Mouse (Mus musculus): Measurements from ENCODE around the gene Clasp1. TPM values are rescaled to one million over a fixed set of nuclear protein-coding genes. Genes with fewer than 3 reads are reported as not detected.

Clasp1 gene
- total and polyA plus RNA-seq, 2 experiments from 2014 or later, result 67.3 to 168 TPM

- H3K27ac ChIP-seq (ENCODE audit: low read depth, low read length), result no peak overlapping the region
- TF ChIP-seq CTCF (IDR thresholded peaks at IDR 0.05; ENCODE audit: low read depth), result no peak
- DNase-seq, result no peak
- H3K27me3 ChIP-seq (ENCODE audit: insufficient read depth, low read length), result no peaks in the 10 kb centered on the region
- no peak overlapping the region for H3K4me3 ChIP-seq (ENCODE audit: low read depth, low read length)
- no peak overlapping the region for H3K9ac ChIP-seq
- no peaks in the 10 kb centered on the region for H3K4me1 ChIP-seq (ENCODE audit: insufficient read depth)
- no peaks in the 10 kb centered on the region for H3K9me3 ChIP-seq (ENCODE audit: low read length)
- WGBS, result 74% methylated on average over 4 of the region's 4 CpGs
- no peak for ATAC-seq
- no peaks in the 10 kb centered on the region for H3K36me3 ChIP-seq (ENCODE audit: insufficient read depth)
- no peak overlapping the region for H3K4me2 ChIP-seq (ENCODE audit: low read depth)
Measured at GRCm38 (mm10) chr1:118645701-118646100, 256.8 kb downstream of the Clasp1 start.

- no peaks in the 10 kb centered on the region for H3K27me3 ChIP-seq (ENCODE audit: insufficient read depth, low read length)
- no peak overlapping the region for H3K4me3 ChIP-seq (ENCODE audit: low read depth, low read length)
- no peaks in the 10 kb centered on the region for H3K4me1 ChIP-seq (ENCODE audit: insufficient read depth)
- 46% methylated on average over 3 of the region's 3 CpGs for WGBS
- H3K36me3 ChIP-seq (ENCODE audit: insufficient read depth), result no peaks in the 10 kb centered on the region
- no peaks in the 10 kb centered on the region for H3K9me3 ChIP-seq (ENCODE audit: low read length)
- no peak for TF ChIP-seq CTCF (IDR thresholded peaks at IDR 0.05; ENCODE audit: low read depth)
- no peak overlapping the region for H3K4me2 ChIP-seq (ENCODE audit: low read depth)
- no peak overlapping the region for H3K27ac ChIP-seq (ENCODE audit: low read depth, low read length)
- no peak overlapping the region for H3K9ac ChIP-seq
- ATAC-seq (no peak), DNase-seq (no peak)
Measured at GRCm38 (mm10) chr1:118648015-118648414, 259.2 kb downstream of the Clasp1 start.

GRCm38 (mm10) chr1:118649933-118650770, 261.3 kb downstream of the Clasp1 start:
- DNase-seq (no peak), ATAC-seq (peak; percentile 50)
- Histone ChIP-seq H3K9me3 (ENCODE audit: low read length) (no peaks in the 10 kb centered on the region), H3K9ac (no peak overlapping the region), H3K4me3 (ENCODE audit: low read depth, low read length) (no peak overlapping the region), H3K4me1 (ENCODE audit: insufficient read depth) (no peaks in the 10 kb centered on the region), H3K27me3 (ENCODE audit: insufficient read depth, low read length) (no peaks in the 10 kb centered on the region), H3K36me3 (ENCODE audit: insufficient read depth) (no peaks in the 10 kb centered on the region), H3K27ac (ENCODE audit: low read depth, low read length) (no peak overlapping the region), H3K4me2 (ENCODE audit: low read depth) (no peak overlapping the region)
- 58% methylated on average over 9 of the region's 9 CpGs for WGBS
- no peak for TF ChIP-seq CTCF (IDR thresholded peaks at IDR 0.05; ENCODE audit: low read depth)

- Histone ChIP-seq H3K36me3 (ENCODE audit: insufficient read depth) (no peaks in the 10 kb centered on the region), H3K9me3 (ENCODE audit: low read length) (no peaks in the 10 kb centered on the region), H3K27ac (ENCODE audit: low read depth, low read length) (no peak overlapping the region), H3K27me3 (ENCODE audit: insufficient read depth, low read length) (no peaks in the 10 kb centered on the region), H3K4me1 (ENCODE audit: insufficient read depth) (no peaks in the 10 kb centered on the region), H3K4me3 (ENCODE audit: low read depth, low read length) (no peak overlapping the region), H3K9ac (no peak overlapping the region), H3K4me2 (ENCODE audit: low read depth) (no peak overlapping the region)
- WGBS, result 15% methylated on average over 3 of the region's 3 CpGs
- ATAC-seq (peak; percentile 72), DNase-seq (peak; percentile 18)
- no peak for TF ChIP-seq CTCF (IDR thresholded peaks at IDR 0.05; ENCODE audit: low read depth)
Measured at GRCm38 (mm10) chr1:118650771-118651080, 261.9 kb downstream of the Clasp1 start.

- Histone ChIP-seq H3K4me2 (ENCODE audit: low read depth) (no peak overlapping the region), H3K9me3 (ENCODE audit: low read length) (no peaks in the 10 kb centered on the region), H3K9ac (no peak overlapping the region), H3K27ac (ENCODE audit: low read depth, low read length) (no peak overlapping the region), H3K4me3 (ENCODE audit: low read depth, low read length) (no peak overlapping the region), H3K36me3 (ENCODE audit: insufficient read depth) (no peaks in the 10 kb centered on the region), H3K4me1 (ENCODE audit: insufficient read depth) (no peaks in the 10 kb centered on the region), H3K27me3 (ENCODE audit: insufficient read depth, low read length) (no peaks in the 10 kb centered on the region)
- 81% methylated on average over 6 of the region's 6 CpGs for WGBS
- DNase-seq (no peak), ATAC-seq (no peak)
- no peak for TF ChIP-seq CTCF (IDR thresholded peaks at IDR 0.05; ENCODE audit: low read depth)
Measured at GRCm38 (mm10) chr1:118658716-118659115, 269.9 kb downstream of the Clasp1 start.

GRCm38 (mm10) chr1:118660880-118661465, 272.1 kb downstream of the Clasp1 start:
- ATAC-seq (no peak), DNase-seq (no peak)
- H3K27ac ChIP-seq (ENCODE audit: low read depth, low read length), result no peak overlapping the region
- H3K4me3 ChIP-seq (ENCODE audit: low read depth, low read length), result no peak overlapping the region
- no peaks in the 10 kb centered on the region for H3K9me3 ChIP-seq (ENCODE audit: low read length)
- H3K36me3 ChIP-seq (ENCODE audit: insufficient read depth), result no peaks in the 10 kb centered on the region
- H3K9ac ChIP-seq, result no peak overlapping the region
- H3K4me2 ChIP-seq (ENCODE audit: low read depth), result no peak overlapping the region
- WGBS, result 80% methylated on average over 3 of the region's 3 CpGs
- H3K27me3 ChIP-seq (ENCODE audit: insufficient read depth, low read length), result no peaks in the 10 kb centered on the region
- TF ChIP-seq CTCF (IDR thresholded peaks at IDR 0.05; ENCODE audit: low read depth), result no peak
- H3K4me1 ChIP-seq (ENCODE audit: insufficient read depth), result no peaks in the 10 kb centered on the region

Other genes starting within 250 kb of the Clasp1 start
- gene Gm29106, start 212.5 kb upstream of the Clasp1 start, total RNA-seq (2014; rRNA removed), result not detected in 2 replicates
- gene Gm29106, start 212.5 kb upstream of the Clasp1 start, polyA plus RNA-seq (2015; fragmentation: Nextera tagmentation; extraction: Ambion mirVana), result 0.12 and 0.16 TPM in 2 replicates
- 119 and 222 TPM in 2 replicates for gene Tsn, start 77.3 kb upstream of the Clasp1 start, total RNA-seq (2014; rRNA removed)
- gene Tsn, start 77.3 kb upstream of the Clasp1 start, polyA plus RNA-seq (2015; fragmentation: Nextera tagmentation; extraction: Ambion mirVana), result 557 and 599 TPM in 2 replicates
- gene Nifk, start 67.2 kb upstream of the Clasp1 start, total RNA-seq (2014; rRNA removed), result 56.1 and 73.1 TPM in 2 replicates
- gene Nifk, start 67.2 kb upstream of the Clasp1 start, polyA plus RNA-seq (2015; fragmentation: Nextera tagmentation; extraction: Ambion mirVana), result 84.2 and 97.4 TPM in 2 replicates
- gene Tfcp2l1, start 238.9 kb downstream of the Clasp1 start, total RNA-seq (2014; rRNA removed), result 2.0 and 7.7 TPM in 2 replicates
- 0.75 and 0.79 TPM in 2 replicates for gene Tfcp2l1, start 238.9 kb downstream of the Clasp1 start, polyA plus RNA-seq (2015; fragmentation: Nextera tagmentation; extraction: Ambion mirVana)

Measured in forebrain, postnatal 0 days (tissue).